Mouse (Mus musculus): ENCODE data around the gene Gm44965. TPM values are rescaled to one million over a fixed set of nuclear protein-coding genes. Genes with fewer than 3 reads are reported as not detected.

Gene Gm44965
- 1 to 10 TPM in 1 of 2 experiments, not detected in 1; 1.3 TPM for total RNA-seq (2021)
- long read RNA-seq, experiment 1, partial matches to known transcripts = 2 of 18 reads
- long read RNA-seq, experiment 1, other reads (novel, unspliced or antisense) = 16 of 18 reads
- long read RNA-seq, experiment 2, partial matches to known transcripts = 0 of 2 reads
- long read RNA-seq, experiment 2, other reads (novel, unspliced or antisense) = 2 of 2 reads

- peak; percentile 98 for DNase-seq
Measured at GRCm38 (mm10) chr6:48593158-48594042, at the start of gene Gm44965, which contains the start of gene Repin1. Gene Gm44965, plus strand, starts transcription at chr6:48593941. Gene Repin1, plus strand, starts transcription at chr6:48593883.

DNA sequence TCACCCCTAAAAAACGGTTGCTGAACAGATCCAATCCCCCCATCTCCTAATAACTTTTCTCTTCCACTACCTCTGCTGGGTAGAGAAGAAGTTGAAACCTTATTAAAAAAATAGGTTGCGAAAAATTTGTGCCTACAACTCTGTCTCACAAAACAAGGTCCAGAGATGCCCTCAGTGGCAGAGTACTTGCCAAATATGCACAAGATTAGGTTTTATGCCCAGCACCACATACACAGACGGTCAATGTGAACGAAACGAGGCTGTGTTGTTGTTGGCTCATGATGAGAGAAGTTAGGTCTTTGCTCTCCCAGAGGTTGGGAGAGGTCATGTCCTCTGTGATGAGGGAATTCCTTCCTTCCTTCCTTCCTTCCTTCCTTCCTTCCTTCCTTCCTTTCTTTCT, 48.5 kb upstream of the Gm44965 start:
- no peak for DNase-seq

DNA sequence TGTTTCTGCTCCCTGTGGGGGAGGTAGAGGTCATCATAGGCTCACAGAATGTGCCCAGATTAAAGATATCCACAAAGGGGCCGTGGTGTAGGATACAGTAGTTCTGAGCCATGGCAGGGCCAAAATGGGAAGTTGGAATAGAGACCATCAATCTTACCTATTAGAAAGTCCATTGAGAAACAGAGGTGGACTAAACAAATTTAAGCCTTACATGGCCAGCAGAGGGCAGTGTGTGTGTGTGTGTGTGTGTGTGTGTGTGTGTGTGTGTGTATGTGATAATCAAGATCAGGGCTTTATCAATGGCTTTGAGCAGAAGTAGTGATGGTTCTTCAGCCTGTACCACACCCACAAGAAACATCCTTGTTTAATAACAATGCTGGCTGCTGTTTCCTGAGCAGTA, 47.5 kb upstream of the Gm44965 start:
- DNase-seq = peak; percentile 68

DNA sequence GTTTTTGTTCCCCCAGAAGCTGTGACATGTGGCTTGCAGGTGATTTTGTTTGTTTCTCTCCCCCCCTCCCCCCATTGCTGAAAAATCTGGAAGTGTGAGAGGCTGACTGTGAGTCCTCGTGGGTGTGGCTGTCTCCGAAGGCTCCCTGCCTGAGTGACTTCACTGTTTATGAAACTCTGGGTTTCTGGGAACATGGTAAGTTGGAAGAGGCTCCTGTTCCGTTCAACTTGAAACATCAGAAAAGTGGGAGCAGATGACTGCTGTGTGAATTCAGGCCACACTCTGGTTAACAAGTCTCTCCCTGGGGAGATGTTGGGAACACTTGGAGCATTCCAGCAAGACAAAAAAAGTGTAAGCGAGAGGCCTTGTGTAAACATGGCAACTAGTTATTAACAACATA, 46.9 kb upstream of the Gm44965 start:
- DNase-seq = no peak

GRCm38 (mm10) chr6:48548314-48548713, 45.4 kb upstream of the Gm44965 start:
- DNase-seq = no peak

DNA sequence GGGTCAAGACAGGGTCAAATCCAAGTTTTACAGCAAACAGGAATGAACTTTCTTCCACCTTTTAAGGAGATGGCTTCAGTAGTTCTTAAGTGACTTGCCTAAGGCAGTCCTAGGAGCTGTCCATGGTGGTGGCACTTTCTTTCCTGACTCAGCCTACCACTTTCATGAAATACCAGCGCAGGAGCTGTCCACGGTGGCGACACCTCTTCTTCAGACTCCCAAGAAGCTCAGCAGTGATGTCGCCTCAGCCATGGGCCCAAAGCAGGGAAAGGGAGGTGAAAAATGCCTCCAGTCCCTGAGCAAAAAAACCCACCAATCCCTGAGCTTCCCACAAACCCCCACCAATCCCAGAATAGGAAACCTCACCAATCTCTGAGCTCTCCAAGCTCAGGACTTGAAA, 40.8 kb upstream of the Gm44965 start:
- peak; percentile 60 for DNase-seq

DNA sequence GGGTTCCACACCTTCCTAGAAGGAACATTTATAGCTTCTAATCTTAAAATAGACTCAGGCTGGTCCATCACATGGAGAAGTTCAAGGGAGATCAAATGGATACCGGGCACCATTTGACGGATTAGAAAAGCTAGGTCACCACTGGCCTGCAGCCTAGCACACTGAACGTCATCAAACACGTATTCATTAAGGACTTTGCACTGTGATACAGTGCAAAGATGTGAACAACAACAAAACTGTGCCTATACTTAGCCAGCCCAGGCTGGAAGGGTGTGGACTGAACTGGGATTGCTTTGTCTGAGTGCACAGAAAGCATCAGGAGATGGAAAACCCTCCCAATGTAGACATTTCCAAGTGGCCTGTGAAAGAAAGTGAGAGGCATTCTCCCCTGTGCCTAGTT, 39.9 kb upstream of the Gm44965 start:
- DNase-seq = no peak

DNA sequence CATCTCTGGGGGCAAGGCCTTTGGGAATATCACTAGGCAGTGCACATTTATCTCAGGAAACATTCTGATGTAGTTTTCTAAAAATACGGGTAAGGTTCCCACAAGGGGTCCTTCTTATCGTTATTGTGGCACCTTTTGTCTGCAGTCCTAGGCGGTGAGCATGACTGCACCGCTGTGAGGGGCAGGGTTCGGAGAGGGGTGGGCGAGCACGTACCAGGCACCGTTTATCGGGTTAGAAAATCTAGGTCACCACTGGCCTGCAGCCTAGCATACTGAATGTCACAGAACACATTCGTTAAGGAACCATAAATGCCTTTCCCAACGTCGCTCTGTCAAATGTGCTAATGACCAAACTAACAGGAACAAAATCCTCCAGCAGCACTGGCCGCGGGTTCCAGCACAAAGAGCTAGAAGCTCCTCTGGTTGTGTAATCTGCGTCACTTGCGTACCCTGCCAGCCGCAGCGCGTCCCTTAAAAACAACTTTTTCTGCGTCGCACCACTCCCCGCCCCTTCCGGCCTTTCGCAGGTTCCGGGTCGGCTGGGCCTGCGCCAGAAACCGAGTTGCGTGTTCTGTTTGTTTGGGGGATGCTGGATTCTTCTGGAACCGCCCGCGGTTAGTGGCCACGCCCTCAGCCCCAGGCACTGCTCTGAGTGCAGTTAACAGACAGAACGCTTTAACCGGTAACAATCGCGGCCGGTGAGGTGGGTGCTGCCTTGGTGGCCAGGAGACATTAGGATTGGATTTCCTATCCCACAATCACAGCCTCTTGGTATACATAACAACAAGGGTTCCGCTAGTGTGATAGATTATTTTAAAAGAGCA, 39.2 kb upstream of the Gm44965 start, which contains the start of gene Lrrc61:
Gene Lrrc61 (plus strand): TSS at position 517 of the 824 bp plus-strand sequence.
- DNase-seq = peak; percentile 99

- DNase-seq = peak; percentile 64
Measured at GRCm38 (mm10) chr6:48555104-48555890, 38.4 kb upstream of the Gm44965 start.

DNA sequence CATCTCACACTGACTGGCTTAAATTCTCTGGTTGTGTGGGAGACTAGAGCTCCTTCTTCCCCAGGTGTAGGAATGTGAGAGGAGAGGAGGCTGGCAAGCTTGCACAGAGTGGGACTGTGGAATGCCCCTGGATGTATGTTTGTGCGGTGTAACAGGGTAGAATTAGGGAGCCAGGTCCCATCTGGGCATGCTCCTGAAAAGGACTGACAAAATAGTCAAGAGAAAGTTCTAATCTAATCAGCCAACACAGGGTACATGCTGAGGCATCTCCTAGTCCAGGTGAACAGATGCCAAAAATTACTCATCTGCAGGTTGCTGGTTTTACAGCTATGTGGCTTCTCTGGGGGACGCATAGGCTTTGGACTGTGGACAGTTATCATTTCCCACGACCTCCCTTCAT, 37.8 kb upstream of the Gm44965 start:
- no peak for DNase-seq

- no peak for DNase-seq
Measured at GRCm38 (mm10) chr6:48565693-48566310, 27.9 kb upstream of the Gm44965 start.

GRCm38 (mm10) chr6:48566312-48566711, 27.4 kb upstream of the Gm44965 start:
- peak; percentile 78 for DNase-seq

GRCm38 (mm10) chr6:48568036-48568984, 25.4 kb upstream of the Gm44965 start:
- peak; percentile 72 for DNase-seq

GRCm38 (mm10) chr6:48569065-48569807, 24.5 kb upstream of the Gm44965 start:
- no peak for DNase-seq

DNA sequence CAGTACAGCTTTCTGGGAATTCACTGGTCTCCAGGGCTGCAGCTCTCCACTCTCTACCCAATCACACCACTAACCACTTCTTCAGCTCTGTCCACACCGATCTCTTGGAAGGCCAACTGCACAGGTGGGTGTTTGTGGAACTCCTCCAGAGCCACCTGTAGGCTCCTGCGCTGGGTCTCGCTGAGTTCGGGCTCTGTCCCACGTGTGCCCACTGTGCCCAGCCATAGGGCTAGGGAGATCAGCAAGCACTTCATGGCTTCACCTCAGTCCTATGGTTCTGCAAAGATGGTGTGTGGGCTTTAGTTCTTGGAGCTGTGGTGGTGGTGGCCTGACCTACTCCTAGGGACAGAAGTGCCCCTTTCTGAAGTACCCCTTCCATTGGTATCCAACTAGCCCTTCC, 21.7 kb upstream of the Gm44965 start:
- DNase-seq = no peak

DNA sequence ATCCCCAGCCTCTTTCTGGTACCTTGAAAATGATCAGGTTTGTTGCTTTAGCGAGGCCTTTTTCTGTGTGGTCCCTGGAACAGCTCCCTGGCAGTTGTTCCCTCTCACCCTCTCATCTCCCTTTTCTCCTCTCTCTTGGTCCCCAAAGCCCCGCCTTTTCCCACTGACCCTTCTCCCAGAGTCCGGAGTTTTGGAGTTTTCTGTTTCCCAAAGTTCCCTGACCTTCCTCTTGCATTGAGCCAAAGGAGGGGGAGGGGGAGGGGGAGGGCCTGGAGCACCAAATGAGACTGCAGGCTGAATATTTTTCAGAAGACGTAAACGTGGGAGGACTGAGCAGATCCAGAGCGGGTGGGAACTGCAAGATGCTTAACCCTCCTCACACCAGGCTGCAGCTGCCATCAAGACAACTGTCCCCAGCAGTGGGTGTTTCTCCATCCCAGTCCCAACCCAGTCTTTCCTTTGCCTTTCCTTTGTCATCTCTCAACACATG, 21.1 kb upstream of the Gm44965 start, which contains the start of gene Rarres2:
Gene Rarres2 (minus strand): TSS at position 218 of the 490 bp plus-strand sequence.
- peak; percentile 47 for DNase-seq

DNA sequence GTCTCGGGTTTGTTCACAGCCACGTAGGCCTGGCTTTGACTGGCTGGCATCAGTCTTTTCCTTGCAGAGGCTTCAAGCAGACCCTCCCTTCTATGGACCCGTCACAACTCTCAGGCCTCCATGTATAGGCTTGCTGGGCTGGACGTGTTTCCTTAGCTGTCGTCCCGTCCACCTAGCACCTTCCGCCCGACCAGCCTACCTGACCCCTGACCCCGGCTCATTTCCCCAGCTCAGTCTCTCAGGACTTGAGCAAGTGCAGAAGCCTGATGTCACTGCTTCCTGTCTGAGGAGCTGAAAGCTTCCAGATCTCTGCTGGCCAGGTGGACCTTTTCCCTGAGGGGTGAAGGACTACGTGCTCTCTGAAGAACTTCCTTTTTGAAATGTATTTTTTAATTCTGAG, 20.5 kb upstream of the Gm44965 start:
- DNase-seq = peak; percentile 60

DNA sequence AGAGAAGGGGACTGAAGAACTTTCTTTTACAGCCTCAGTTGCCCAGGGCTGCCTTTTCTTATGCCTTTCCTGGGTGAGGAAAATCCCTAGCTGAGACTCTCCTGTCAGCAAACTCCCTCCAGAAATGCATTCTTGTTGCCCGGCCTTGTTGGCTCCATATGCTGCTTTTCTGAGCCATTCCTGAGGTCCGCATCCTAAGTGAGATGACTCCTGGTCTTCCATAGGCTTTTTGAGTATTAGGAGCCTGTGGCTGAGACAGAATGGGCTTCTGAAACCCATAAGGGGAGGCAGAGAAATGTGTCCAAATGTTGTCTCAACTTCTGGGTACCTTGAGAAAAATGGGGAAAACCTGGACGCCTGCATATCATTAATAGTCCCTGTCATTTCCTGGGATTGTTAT, 19.8 kb upstream of the Gm44965 start:
- DNase-seq = no peak

- no peak for DNase-seq
Measured at GRCm38 (mm10) chr6:48578736-48579135, 15.0 kb upstream of the Gm44965 start.
